Mouse (Mus musculus) layer of hippocampus, postnatal 10 days (tissue): Measurements from ENCODE around the gene Nim1k. TPM values are rescaled to one million over a fixed set of nuclear protein-coding genes. Genes with fewer than 3 reads are reported as not detected.

Source experiments
- DNase-seq, 2 experiments: peaks; one replicate each; pipeline ENCODE4 v3.0.0; 2021; ENCODE audit warnings: low spot score in 2 of 2
- long read RNA-seq: library from polyadenylated mRNA; stranded (forward); transcript quantifications from one replicate; pipeline ENCODE4 v2.0.0, GENCODE M21; 2023
- total RNA-seq, 2 experiments: library from RNA; stranded (reverse); gene quantifications; 2 replicates each; pipeline ENCODE4 v1.2.3; 2021

Nim1k gene
- 10 to 100 TPM; 14.0 to 15.0 TPM for total RNA-seq
- long read RNA-seq, full-length matches to known transcripts, result 17 of 21 reads
- long read RNA-seq, partial matches to known transcripts, result 2 of 21 reads
- long read RNA-seq, other reads (novel, unspliced or antisense), result 2 of 21 reads

GRCm38 (mm10) chr13:119755681-119756471 lies at the start of gene Nim1k:
TSS of gene Nim1k (minus strand) at chr13:119755882.
- peak; percentile 85 to 86 for DNase-seq

GRCm38 (mm10) chr13:119797656-119798055 lies 42.0 kb upstream of the Nim1k start:
- no peak for DNase-seq

DNA sequence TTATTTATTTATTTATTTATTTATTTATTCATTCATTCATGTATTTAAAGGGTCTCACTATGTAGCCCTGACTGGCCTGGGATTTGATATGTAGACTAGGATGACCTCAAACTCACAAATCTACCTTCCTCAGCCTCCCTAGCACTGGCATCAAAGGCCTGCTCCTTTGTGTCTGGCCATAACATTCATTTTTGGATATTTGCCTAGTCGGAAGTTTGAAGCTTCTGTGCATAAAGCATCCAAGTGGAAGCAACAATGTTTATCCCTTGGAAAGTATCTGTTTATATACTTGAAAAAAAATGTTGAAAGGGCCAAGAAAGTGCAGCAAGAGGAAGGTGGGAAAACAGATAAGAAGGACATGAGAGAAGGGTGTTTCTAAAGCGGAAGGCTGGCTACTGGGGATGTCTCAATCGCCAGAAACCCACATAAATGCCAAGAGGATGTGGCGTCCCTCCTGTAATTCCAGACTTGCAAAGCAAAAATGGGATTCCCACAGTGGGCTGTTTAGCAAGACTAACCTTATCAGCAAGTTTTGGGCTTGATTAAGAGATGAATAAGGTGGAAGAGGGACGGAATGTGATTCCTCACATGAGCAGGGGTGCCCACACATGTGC lies 37.2 kb upstream of the Nim1k start:
- DNase-seq, result no peak

GRCm38 (mm10) chr13:119791580-119792135 lies 36.0 kb upstream of the Nim1k start:
- no peak for DNase-seq

GRCm38 (mm10) chr13:119790761-119791579 lies 35.3 kb upstream of the Nim1k start, which contains the start of gene Zfp131:
TSS of gene Zfp131 (minus strand) at chr13:119790889.
- peak; percentile 87 to 91 for DNase-seq

DNA sequence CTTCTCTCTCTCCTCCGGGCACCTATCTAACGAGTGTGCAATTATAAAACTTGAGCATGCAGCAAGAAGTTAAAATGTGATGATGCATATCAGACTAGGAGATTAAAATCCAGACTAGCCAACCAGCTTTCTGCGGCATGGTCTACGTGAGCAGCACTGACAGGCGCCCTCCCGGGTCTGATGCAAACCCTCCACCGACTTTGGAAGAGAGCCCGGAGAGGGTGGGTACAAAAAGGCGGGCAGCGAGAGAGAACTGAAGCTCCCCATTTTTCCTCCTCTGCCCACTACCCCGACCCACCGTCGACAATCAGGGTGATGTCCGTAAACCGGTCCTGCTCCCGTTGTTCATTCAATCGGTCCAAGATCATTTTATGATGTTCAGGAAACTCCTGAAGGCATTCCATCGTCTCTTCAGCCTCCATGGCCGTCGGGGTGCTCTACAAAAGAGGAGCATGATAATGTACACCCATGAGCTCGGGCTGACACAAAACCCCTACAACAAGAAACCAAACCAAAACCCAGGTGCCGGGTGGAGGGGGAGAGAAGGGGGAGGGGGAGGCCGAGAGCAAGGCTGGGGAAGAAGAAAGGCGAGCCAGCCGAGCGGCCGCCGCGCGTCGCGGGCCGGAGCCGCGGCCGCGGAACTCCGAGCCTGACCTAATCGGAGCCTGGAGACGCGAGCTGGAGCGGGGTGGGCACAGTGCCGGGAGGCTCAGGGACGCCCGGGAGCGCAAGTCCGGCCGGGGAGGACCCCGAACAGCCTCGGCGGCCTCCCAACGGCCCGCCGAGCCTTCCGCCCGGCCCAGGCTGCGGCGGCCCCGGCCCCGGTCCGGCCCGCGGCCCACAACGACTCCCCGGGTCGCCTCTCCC lies 34.4 kb upstream of the Nim1k start:
- peak; percentile 73 to 81 for DNase-seq

DNA sequence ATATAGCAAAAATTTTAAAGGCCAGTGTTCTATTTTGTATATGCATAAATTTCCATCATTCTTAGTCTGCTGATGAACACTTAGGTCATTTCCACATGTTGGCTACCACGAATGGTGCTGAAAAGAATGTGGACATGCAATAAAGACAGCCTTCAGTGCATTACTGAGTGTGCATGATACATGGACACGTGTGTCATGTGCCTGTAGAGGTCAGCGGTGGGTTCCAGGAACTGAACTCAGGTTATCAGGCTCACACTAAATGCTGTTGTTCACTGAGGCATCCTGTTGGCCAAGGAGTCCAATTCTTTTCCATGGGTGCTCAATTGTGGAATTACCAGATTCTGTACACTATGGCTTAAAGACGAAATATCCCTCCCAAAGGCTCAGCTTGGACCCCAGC lies 27.9 kb upstream of the Nim1k start:
- no peak for DNase-seq

DNA sequence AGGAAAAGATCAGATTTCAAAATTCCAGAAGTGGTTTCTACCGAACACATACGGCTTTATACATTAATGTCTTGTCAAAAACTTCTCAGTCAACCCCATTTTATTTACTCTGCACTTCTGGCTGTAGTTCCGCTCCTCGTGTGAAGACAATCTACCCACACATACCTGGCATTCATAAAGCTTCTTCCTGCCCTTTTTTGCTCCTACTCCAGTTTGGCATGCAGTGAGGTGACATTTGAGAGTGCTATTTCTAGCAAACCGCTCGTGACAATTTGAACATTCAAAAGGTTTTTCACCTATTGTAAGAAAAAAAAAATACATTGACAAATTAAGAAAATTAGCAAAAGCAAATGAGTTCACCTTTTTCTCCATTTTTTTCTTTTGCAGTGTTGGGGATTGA lies 12.9 kb upstream of the Nim1k start:
- DNase-seq, result no peak

GRCm38 (mm10) chr13:119766480-119766879 lies 10.8 kb upstream of the Nim1k start:
- DNase-seq, result no peak

DNA sequence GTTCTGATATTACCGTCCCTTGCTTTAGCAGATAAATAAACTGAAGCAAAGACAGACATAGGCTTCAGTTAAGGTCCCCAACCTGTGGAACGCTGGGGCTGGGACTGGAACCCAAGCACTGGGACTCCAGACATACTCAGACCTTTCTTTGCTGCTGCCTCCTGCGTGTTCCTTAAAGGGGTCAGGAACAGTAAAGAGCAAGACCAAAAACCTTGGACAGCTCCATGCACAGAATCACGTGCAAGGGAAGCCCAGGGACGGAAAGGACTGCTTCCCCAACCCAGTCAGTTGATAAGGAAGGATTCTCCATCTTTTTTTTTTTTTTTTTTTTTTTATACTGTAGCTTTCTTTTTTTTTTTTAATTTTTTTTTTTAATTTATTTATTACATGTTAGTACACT lies 1.1 kb upstream of the Nim1k start:
- no peak for DNase-seq

- peak in 1 of 2 experiments; percentile 37 for DNase-seq
These were observed 538 bp downstream of the Nim1k start for GRCm38 (mm10) chr13:119755141-119755547.

DNA sequence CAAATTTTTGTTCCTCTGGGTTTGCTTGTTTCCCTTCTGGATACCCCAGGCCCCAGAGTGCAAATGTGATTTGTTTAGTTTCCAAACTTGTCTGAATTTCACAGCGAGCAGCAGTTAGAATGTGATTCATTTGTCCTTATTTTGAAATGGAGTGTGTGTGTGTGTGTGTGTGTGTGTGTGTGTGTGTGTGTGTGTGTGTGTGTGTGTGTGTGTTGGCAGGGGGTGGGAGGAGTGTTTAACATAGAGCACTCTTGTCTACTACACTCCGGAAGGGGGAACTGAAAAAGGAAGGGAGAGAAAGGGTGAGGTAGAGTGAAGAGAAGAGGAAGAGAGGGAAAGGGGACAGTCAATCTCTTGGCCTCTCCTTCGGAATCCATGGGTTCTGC lies 1.1 kb downstream of the Nim1k start:
- no peak for DNase-seq

- peak in 1 of 2 experiments; percentile 54 for DNase-seq
These were observed 1.6 kb downstream of the Nim1k start for GRCm38 (mm10) chr13:119753859-119754634.

DNA sequence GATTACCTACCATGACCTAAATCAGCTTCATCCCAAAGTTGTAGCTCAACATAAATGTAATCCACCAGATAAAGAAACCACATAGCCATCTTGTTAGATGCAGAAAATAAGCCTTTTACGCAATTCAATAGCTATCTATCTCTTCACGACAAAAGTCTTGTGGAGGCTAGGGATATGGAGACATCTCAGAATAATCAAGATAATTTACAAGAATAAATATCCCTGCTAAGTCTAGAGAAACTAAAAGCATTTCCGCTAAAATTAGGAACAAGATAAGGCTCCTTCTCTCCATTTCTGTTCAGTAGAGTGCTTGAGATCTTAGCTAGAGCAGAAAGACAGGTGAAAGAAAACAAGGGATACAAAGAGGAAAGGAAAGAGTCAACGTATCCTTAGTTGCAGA lies 8.8 kb downstream of the Nim1k start:
- DNase-seq, result no peak

GRCm38 (mm10) chr13:119743470-119743869 lies 12.2 kb downstream of the Nim1k start:
- no peak for DNase-seq

GRCm38 (mm10) chr13:119742711-119743415 lies 12.8 kb downstream of the Nim1k start:
- no peak for DNase-seq

DNA sequence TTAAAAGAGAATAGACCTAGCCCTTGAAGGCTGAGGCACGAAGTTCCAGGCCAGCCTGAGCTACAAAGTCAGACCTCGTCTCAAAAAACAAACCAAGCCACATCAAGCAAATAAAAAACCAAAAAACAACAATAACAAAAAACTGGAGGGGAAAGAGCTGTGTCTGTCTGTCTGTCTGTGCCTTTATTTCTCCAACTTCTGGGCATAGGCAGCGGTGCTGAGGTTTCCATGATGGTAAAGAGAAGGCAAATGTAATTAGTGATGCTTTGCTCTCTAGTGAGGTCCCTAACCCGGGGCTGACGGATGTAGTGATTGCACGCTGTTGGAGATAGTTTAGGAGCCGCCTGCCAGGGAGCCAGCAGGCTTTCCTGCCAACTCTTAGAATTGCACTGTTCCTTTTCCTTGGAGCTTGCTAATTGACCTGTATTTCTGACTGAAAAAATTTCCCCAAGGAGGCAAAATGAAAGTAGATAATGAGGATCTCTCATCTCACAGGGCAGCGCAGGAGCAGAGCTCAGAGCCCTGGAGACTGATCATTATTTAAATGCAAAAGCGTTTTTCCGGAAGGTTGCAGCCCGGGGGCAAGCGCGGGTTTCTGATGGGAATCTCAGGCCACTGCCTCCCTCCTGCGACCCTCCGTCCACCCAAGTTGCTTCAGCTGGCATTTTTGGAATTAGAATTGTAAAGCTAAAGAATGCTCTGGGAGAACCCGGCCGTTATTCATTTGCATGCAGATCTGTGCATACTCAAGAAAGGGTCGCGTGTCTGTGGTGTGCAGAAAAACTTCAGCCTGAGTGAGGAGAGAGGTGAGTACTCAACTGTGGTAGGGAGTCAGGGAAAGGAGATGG lies 14.1 kb downstream of the Nim1k start:
- DNase-seq, result no peak

DNA sequence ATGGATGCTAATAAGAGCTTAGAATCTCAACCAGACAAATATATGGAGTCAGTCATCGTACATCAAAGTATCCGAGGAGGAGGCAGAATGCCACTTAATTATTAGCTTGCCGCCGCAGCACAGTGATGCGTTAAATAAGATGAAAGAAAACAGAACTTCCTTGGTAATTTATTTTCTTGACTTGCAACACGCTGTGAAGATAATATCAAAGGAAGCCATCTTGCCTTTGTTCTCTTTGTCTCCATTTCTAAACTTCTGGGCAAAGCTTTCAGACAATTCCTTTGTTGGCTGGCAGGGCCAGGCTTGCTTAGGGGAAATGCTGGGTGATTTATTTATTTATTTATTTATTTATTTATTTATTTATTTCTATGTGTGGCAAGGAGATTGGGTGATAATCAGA lies 24.2 kb downstream of the Nim1k start:
- no peak for DNase-seq
